Mouse (Mus musculus) CD4-positive, CD25-positive, alpha-beta regulatory T cell, adult 4 months (primary cell): ENCODE measurements around the gene Olfr714. TPM values are rescaled to one million over a fixed set of nuclear protein-coding genes. Genes with fewer than 3 reads are reported as not detected.
"Not testable (repeated sequence)": the region's sequence is repeated elsewhere in the genome, so short reads cannot be mapped to it uniquely, and the experiment has no call there.

Experiments
- ATAC-seq: one replicate; pipeline ENCODE4 v1.8.0; 2017
- polyA plus RNA-seq, 2 experiments: library from polyadenylated mRNA; unstranded; fragments of 100-300 nt; shearing (Covaris generic); gene quantifications; one replicate each; pipeline ENCODE4 v1.2.1; 2017

Gene Olfr714
- not detected for polyA plus RNA-seq

DNA sequence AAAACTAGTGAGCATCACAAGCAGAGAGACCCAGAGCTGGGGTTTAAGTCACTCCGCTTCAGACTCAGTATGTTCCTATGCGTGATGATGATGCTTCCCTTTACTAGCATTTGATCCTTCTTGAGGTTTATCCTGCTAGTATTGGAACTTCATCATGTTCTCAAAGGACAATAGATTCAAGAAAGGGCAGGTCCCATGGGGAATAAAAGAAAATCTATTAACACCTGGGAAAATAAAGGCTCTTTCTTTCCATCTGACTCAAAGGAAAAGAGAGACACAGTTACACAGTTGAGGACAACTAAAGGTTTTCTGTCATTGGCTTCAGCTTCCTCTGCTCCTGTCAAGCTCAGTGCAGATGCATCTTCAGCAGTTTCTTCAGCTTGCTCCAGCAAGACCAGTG, at the start of gene Olfr714:
TSS of gene Olfr714 (plus strand) at position 301 of the 400 bp plus-strand sequence.
- ATAC-seq = no peak

DNA sequence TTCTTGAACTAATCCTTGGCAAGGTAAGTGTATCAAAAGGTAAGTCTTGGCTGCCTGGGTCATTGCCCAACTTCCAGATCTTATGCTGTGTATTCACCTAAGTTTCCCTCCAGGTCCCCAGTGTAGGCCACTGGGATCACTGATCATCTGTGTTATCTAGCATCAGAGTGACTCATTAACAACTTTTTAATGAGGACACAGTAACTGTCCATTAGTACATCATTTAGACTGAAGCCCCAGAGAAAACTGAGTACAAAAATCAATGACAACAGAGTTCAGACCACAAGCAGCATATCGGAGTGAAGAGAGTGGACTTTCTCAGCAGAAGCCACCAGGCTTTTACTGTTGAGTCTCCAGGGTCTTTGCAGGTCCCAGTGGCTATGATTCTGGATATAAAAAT, 39.9 kb upstream of the Olfr714 start, which contains the start of gene Olfr713:
TSS of gene Olfr713 (plus strand) at position 301 of the 400 bp plus-strand sequence.
- no peak for ATAC-seq

DNA sequence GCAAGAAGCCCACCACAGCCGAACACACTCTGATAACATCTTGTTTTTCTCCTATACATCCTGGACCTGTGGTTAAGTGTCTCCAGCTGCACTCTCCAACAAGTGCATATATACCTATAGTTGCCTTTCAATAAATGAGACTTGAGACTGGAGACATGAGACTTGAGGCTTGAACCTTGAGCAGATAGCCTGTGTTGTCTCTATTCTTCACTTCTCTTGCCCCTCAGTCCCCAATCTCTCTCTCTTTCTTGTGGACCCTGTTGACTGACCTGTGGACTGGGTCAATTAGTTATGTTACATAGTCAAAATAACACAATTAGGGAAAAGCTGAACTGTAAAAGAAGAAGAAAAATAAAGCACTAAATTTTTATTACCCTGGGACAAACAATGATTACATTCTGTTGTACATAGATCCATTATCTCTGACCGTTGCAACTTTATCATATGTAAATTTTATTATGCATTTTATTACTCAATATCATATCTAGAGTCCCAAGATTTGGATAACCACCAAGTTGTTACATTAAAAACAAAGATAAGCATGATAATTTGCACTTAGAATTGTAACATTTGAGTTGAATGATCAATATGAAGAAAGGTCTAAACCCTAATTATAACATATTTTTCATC, 30.7 kb upstream of the Olfr714 start:
- no peak for ATAC-seq

DNA sequence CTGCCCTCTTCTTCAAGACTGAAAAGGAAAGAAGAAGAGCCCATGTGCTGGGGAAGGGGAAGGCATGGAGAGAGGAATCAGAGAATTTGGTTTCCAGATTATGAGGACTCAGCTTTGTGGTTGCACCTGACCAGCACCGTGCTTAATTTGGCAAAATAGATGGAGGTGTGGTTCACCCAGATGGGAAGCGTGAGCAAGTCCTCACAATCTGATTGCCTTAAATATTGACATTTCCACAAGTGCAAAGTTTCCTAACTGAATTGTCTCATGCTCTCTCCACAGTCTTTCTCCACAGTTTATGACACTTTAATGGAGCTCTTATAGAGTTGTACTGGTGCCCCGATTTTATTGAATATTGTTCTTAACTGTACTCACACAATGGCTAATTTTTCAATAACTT, 27.6 kb upstream of the Olfr714 start:
- no peak for ATAC-seq

DNA sequence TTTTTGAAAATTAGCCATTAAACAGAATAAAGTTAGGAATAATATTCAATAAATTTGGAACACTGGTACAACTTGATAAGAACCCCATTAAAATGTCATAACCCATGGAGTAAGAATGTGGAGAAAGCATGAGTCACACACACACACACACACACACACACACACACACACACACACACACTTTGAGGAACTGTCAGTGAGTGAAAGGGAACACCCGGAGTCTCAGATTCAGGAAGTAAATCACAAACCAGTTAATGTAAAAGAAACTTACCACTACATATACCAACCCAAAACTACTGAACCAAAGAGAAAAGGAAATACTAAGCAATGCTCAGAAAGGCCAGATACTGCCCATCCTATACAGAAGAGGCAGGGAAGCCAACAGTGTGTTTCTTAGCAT, 26.4 kb upstream of the Olfr714 start:
- ATAC-seq = no peak

DNA sequence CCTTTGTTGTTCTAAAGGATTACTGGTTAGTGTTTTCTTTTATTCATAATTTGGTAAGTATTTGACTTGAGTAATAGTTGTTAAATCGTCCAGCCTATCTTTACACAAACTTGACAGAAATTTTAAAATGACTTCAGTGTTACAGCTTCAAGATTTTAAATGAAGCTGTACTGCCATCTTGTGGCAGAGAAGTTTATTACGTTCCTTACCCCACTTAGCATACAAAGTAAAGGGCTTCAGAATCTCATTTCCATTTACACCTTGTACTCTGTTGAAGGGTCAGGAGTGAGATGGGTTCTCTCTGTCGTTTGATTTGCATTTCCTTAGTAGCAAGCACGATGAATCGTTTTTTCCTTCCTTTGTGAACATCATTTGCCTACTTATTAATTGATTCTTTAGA, 24.9 kb upstream of the Olfr714 start:
- ATAC-seq = peak; percentile 62

DNA sequence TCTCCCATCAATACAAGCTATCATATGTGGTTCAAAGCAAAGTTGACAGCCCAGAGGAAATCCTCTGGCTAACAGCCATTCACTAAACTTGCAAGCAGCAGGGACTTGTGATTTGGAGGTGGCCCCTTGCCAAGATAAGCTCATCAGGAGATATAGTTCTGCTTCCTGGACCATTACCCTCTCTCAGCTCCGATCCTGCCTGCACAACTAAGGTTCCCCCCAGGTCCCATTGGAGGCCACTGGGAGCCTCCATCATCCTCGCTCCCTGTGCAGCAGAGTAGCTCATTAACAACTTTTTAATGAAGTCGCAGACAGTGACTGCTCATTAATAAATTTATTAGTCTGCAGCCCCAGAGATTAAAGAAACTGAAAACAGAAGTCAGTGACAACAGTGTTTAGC, 23.2 kb upstream of the Olfr714 start:
- no peak for ATAC-seq

DNA sequence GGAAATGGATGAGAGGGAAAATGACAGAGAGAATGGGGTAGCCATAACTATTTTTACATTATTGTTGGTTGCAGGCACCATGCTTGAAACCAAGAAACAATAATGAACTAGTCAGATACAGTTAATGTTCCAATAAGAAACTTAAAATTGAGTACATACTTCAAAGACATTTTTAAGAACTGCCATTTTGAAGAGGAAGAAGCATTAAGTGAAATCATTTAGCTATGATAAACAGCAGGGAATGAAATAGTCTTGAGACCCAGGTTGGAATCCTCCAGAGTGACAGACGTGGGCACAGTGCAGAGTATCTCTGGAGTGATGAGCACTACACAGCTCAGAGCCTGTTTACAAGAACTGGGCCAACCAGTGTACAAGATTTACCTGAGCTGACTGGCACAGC, 22.1 kb downstream of the Olfr714 start, which contains the start of gene Olfr17:
TSS of gene Olfr17 (plus strand) at position 301 of the 400 bp plus-strand sequence.
- no peak for ATAC-seq

DNA sequence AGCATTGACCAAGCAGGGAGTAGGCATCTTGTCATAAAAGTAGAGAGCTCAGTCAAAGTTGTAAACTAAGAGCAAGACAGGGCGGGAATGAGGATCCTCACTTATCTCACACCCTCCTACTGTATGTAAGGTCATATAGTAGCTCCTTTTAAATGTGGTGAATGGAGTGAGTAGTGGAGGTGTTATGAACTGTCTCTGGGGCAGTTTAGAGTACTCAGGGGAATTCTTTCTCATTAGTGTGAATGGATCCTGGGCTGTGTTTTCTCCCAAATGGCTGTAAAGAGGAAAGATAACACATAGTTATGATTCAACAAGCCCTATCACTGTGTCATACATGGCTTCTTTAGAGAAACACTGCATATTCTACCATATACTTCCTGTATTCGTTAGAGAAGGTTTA, 39.5 kb downstream of the Olfr714 start, which contains the start of gene Olfr715b:
TSS of gene Olfr715b (minus strand) at position 101 of the 400 bp plus-strand sequence.
- ATAC-seq = not testable (repeated sequence)

Other genes starting within 250 kb of the Olfr714 start
- gene Olfr702, start 237.1 kb upstream of the Olfr714 start, polyA plus RNA-seq = not detected
- not detected for gene Olfr703, start 227.6 kb upstream of the Olfr714 start, polyA plus RNA-seq
- gene Olfr704, start 207.8 kb upstream of the Olfr714 start, polyA plus RNA-seq = not detected
- not detected for gene Olfr705, start 194.1 kb upstream of the Olfr714 start, polyA plus RNA-seq
- not detected for gene Olfr706, start 182.8 kb upstream of the Olfr714 start, polyA plus RNA-seq
- gene Olfr707, start 169.7 kb upstream of the Olfr714 start, polyA plus RNA-seq = not detected
- not detected for gene Olfr1532-ps1, start 163.0 kb upstream of the Olfr714 start, polyA plus RNA-seq
- gene Olfr709-ps1, start 138.8 kb upstream of the Olfr714 start, polyA plus RNA-seq = not detected
- not detected for gene Olfr710, start 122.7 kb upstream of the Olfr714 start, polyA plus RNA-seq
- gene Olfr6, start 107.0 kb upstream of the Olfr714 start, polyA plus RNA-seq = not detected
- under 1 TPM in 1 of 2 experiments, not detected in 1; 0.09 TPM for gene Olfr711, start 95.5 kb upstream of the Olfr714 start, polyA plus RNA-seq
- under 1 TPM in 1 of 2 experiments, not detected in 1; 0.07 TPM for gene Olfr2, start 64.9 kb upstream of the Olfr714 start, polyA plus RNA-seq
- gene Olfr713, start 39.8 kb upstream of the Olfr714 start, polyA plus RNA-seq = not detected
- not detected for gene Olfr17, start 22.2 kb downstream of the Olfr714 start, polyA plus RNA-seq
- gene Olfr715b, start 39.4 kb downstream of the Olfr714 start, polyA plus RNA-seq = under 1 TPM in 1 of 2 experiments, not detected in 1; 0.16 TPM
- gene Olfr715, start 60.1 kb downstream of the Olfr714 start, polyA plus RNA-seq = not detected
- gene Olfr716, start 67.3 kb downstream of the Olfr714 start, polyA plus RNA-seq = not detected
- not detected for gene Nlrp14, start 96.0 kb downstream of the Olfr714 start, polyA plus RNA-seq
- not detected for gene Rbmxl2, start 138.5 kb downstream of the Olfr714 start, polyA plus RNA-seq